Mouse (Mus musculus) ES-Bruce4 (cell line): ENCODE data around the gene Cyb5r3.

Experiments
- CTCF ChIP-seq: IDR thresholded peaks from one replicate; pipeline ENCODE4 v1.8.1; 2011; ENCODE audit warnings: low read depth, low read length
- POLR2A ChIP-seq: IDR thresholded peaks from one replicate; pipeline ENCODE4 v1.8.1; 2011; ENCODE audit warnings: low read length; ENCODE audit not compliant: insufficient read depth

GRCm38 (mm10) chr15:83150694-83151093, 21.7 kb downstream of the Cyb5r3 start:
- no peak for TF ChIP-seq CTCF
- TF ChIP-seq POLR2A = no peak
